Mouse (Mus musculus): Measurements from ENCODE around the gene Lrrc73. TPM values are rescaled to one million over a fixed set of nuclear protein-coding genes. Genes with fewer than 3 reads are reported as not detected.

Gene Lrrc73
- total and polyA plus RNA-seq, 2 experiments = 0.16 TPM; not detected in 1

DNA sequence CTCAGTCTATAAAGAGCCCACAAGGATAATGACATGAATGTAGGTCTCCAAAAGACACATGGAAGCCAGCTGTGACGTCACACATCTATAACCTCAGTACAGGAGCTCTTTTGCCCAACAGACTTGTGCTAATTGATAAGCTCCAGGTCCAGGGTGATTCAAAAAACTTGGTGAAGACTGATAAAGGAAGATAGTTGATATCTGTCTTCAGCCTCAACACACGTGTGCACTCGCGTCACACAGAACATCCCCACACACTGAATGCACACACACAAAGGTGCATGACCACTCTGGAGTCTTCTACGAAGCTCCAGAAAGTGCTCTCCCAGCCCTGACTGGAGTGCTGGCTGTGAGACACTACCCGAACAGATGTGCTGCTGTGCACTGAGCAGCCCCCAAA, 16.3 kb upstream of the Lrrc73 start:
- DNase-seq (ENCODE audit: extremely low read depth, low read depth, low spot score) = no peak
- Histone ChIP-seq H3K79me2 (ENCODE audit: control insufficient read depth, insufficient read depth, low read length) (no peaks in the 10 kb centered on the region), H3K4me1 (ENCODE audit: control insufficient read depth, insufficient read depth, low read length) (no peaks in the 10 kb centered on the region), H3K4me3 (ENCODE audit: insufficient read depth, low read depth, low read length) (no peak overlapping the region), H3K9ac (ENCODE audit: low read depth, low read length) (no peak overlapping the region), H3K27me3 (ENCODE audit: control insufficient read depth, insufficient read depth, low read length) (no peaks in the 10 kb centered on the region), H3K36me3 (ENCODE audit: control insufficient read depth, insufficient read depth, low read length) (peaks cover 42% of the 10 kb centered on the region), H3K27ac (replicated peaks; ENCODE audit: insufficient read depth, low read depth, low read length) (no peak overlapping the region)
- TF ChIP-seq POLR2A (IDR thresholded peaks at IDR 0.05; ENCODE audit: extremely low read depth, insufficient read depth, low read length) (no peak), CTCF (IDR thresholded peaks at IDR 0.05; ENCODE audit: low read depth, low read length) (no peak)
- WGBS = 92% methylated on average over 6 of the region's 6 CpGs

GRCm38 (mm10) chr17:46237480-46237879, 15.9 kb upstream of the Lrrc73 start:
- Histone ChIP-seq H3K79me2 (ENCODE audit: control insufficient read depth, insufficient read depth, low read length) (no peaks in the 10 kb centered on the region), H3K4me3 (ENCODE audit: insufficient read depth, low read depth, low read length) (no peak overlapping the region), H3K27ac (replicated peaks; ENCODE audit: insufficient read depth, low read depth, low read length) (no peak overlapping the region), H3K27me3 (ENCODE audit: control insufficient read depth, insufficient read depth, low read length) (no peaks in the 10 kb centered on the region), H3K9ac (ENCODE audit: low read depth, low read length) (no peak overlapping the region), H3K36me3 (ENCODE audit: control insufficient read depth, insufficient read depth, low read length) (peaks cover 42% of the 10 kb centered on the region), H3K4me1 (ENCODE audit: control insufficient read depth, insufficient read depth, low read length) (no peaks in the 10 kb centered on the region)
- TF ChIP-seq POLR2A (IDR thresholded peaks at IDR 0.05; ENCODE audit: extremely low read depth, insufficient read depth, low read length) = no peak
- TF ChIP-seq CTCF (IDR thresholded peaks at IDR 0.05; ENCODE audit: low read depth, low read length) = no peak
- no peak for DNase-seq (ENCODE audit: extremely low read depth, low read depth, low spot score)
- 77% methylated on average over 5 of the region's 5 CpGs for WGBS

DNA sequence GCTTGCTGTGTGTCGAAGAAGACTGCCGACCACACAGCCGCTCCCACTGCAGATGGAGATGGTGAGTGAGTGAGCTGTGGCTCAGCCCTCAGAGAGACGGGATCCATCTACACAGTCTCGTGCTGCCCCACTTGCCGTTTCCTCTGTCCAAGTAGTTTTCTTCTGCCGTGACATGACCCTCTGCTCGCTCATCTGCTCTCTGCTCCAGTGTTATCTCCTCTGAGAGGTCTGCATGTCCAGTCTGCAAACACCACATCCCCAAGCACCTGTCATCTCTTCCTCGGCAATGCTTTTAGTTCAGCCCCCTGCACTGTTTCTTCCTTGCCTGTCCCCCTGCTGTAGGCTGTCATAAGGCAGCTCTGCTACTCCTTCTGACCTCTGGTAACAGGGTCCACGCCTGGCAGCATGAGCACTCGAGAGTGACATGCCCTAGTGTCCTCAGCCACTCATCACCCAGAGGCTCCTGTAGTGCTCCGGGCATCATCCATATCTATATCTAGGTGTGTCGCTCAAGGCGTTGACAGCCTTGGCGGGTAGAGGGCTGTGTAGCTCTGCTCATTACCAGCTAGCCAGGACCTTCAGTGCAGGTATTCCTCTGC, 13.7 kb upstream of the Lrrc73 start:
- H3K4me3 ChIP-seq (ENCODE audit: insufficient read depth, low read depth, low read length) = no peak overlapping the region
- no peak overlapping the region for H3K9ac ChIP-seq (ENCODE audit: low read depth, low read length)
- H3K27me3 ChIP-seq (ENCODE audit: control insufficient read depth, insufficient read depth, low read length) = no peaks in the 10 kb centered on the region
- no peaks in the 10 kb centered on the region for H3K79me2 ChIP-seq (ENCODE audit: control insufficient read depth, insufficient read depth, low read length)
- H3K4me1 ChIP-seq (ENCODE audit: control insufficient read depth, insufficient read depth, low read length) = no peaks in the 10 kb centered on the region
- DNase-seq (ENCODE audit: extremely low read depth, low read depth, low spot score) = no peak
- H3K36me3 ChIP-seq (ENCODE audit: control insufficient read depth, insufficient read depth, low read length) = peaks cover 32% of the 10 kb centered on the region
- TF ChIP-seq POLR2A (IDR thresholded peaks at IDR 0.05; ENCODE audit: extremely low read depth, insufficient read depth, low read length) (no peak), CTCF (IDR thresholded peaks at IDR 0.05; ENCODE audit: low read depth, low read length) (no peak)
- no peak overlapping the region for H3K27ac ChIP-seq (replicated peaks; ENCODE audit: insufficient read depth, low read depth, low read length)
- WGBS = 92% methylated on average over 15 of the region's 15 CpGs

- Histone ChIP-seq H3K27me3 (ENCODE audit: control insufficient read depth, insufficient read depth, low read length) (no peaks in the 10 kb centered on the region), H3K4me3 (ENCODE audit: insufficient read depth, low read depth, low read length) (no peak overlapping the region), H3K79me2 (ENCODE audit: control insufficient read depth, insufficient read depth, low read length) (no peaks in the 10 kb centered on the region), H3K36me3 (ENCODE audit: control insufficient read depth, insufficient read depth, low read length) (peaks cover 26% of the 10 kb centered on the region), H3K27ac (replicated peaks; ENCODE audit: insufficient read depth, low read depth, low read length) (no peak overlapping the region), H3K9ac (ENCODE audit: low read depth, low read length) (no peak overlapping the region), H3K4me1 (ENCODE audit: control insufficient read depth, insufficient read depth, low read length) (no peaks in the 10 kb centered on the region)
- WGBS = 80% methylated on average over 11 of the region's 11 CpGs
- TF ChIP-seq POLR2A (IDR thresholded peaks at IDR 0.05; ENCODE audit: extremely low read depth, insufficient read depth, low read length) = no peak
- TF ChIP-seq CTCF (IDR thresholded peaks at IDR 0.05; ENCODE audit: low read depth, low read length) = no peak
- no peak for DNase-seq (ENCODE audit: extremely low read depth, low read depth, low spot score)
Measured at GRCm38 (mm10) chr17:46241471-46241870, 11.9 kb upstream of the Lrrc73 start.

GRCm38 (mm10) chr17:46242274-46242673, 11.1 kb upstream of the Lrrc73 start:
- no peak for DNase-seq (ENCODE audit: extremely low read depth, low read depth, low spot score)
- Histone ChIP-seq H3K79me2 (ENCODE audit: control insufficient read depth, insufficient read depth, low read length) (no peaks in the 10 kb centered on the region), H3K27ac (replicated peaks; ENCODE audit: insufficient read depth, low read depth, low read length) (no peak overlapping the region), H3K4me1 (ENCODE audit: control insufficient read depth, insufficient read depth, low read length) (peaks cover 5% of the 10 kb centered on the region), H3K9ac (ENCODE audit: low read depth, low read length) (no peak overlapping the region), H3K4me3 (ENCODE audit: insufficient read depth, low read depth, low read length) (no peak overlapping the region), H3K36me3 (ENCODE audit: control insufficient read depth, insufficient read depth, low read length) (peaks cover 18% of the 10 kb centered on the region; the same call in 1 of the 2 replicates), H3K27me3 (ENCODE audit: control insufficient read depth, insufficient read depth, low read length) (no peaks in the 10 kb centered on the region)
- 87% methylated on average over 13 of the region's 13 CpGs for WGBS
- no peak for TF ChIP-seq POLR2A (IDR thresholded peaks at IDR 0.05; ENCODE audit: extremely low read depth, insufficient read depth, low read length)
- TF ChIP-seq CTCF (IDR thresholded peaks at IDR 0.05; ENCODE audit: low read depth, low read length) = no peak

- Histone ChIP-seq H3K4me3 (ENCODE audit: insufficient read depth, low read depth, low read length) (no peak overlapping the region), H3K4me1 (ENCODE audit: control insufficient read depth, insufficient read depth, low read length) (peaks cover 5% of the 10 kb centered on the region), H3K79me2 (ENCODE audit: control insufficient read depth, insufficient read depth, low read length) (peaks cover 4% of the 10 kb centered on the region; the same call in 1 of the 2 replicates), H3K36me3 (ENCODE audit: control insufficient read depth, insufficient read depth, low read length) (peaks cover 16% of the 10 kb centered on the region; the same call in 1 of the 2 replicates), H3K27ac (replicated peaks; ENCODE audit: insufficient read depth, low read depth, low read length) (no peak overlapping the region), H3K9ac (ENCODE audit: low read depth, low read length) (no peak overlapping the region), H3K27me3 (ENCODE audit: control insufficient read depth, insufficient read depth, low read length) (no peaks in the 10 kb centered on the region)
- DNase-seq (ENCODE audit: extremely low read depth, low read depth, low spot score) = no peak
- TF ChIP-seq CTCF (IDR thresholded peaks at IDR 0.05; ENCODE audit: low read depth, low read length) (no peak), POLR2A (IDR thresholded peaks at IDR 0.05; ENCODE audit: extremely low read depth, insufficient read depth, low read length) (no peak)
- 81% methylated on average over 4 of the region's 4 CpGs for WGBS
Measured at GRCm38 (mm10) chr17:46242993-46243392, 10.3 kb upstream of the Lrrc73 start.

All from liver, adult 2 months (tissue).